In the genomic region with DNA sequence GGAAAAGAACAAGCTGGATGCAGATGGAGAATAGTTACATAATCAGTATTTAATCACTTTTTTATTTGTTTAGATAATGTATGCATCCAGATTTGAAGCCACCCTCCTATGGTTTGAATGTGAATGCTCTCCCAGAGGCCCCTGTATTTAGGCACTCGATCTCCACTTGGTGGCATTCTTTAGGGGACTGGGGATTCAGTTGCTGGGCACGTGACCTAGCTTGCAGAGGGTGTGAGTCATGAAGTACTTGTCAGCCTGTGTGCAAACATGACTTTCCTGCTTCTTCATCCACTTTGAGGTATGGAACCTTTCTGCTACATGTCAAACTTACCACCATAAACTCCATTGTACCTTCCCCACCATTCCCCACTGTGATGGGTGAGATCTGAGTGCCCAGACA, we compare ENCODE assay signal across 30 mouse cellular contexts.
A peak's percentile ranks its signal among the peaks of the same experiment; 100 is the strongest.
DNase-seq lines count a peak whose midpoint lies in the region; ATAC-seq lines count a peak whose summit lies in the region.
"Had no signal": no experiment of that assay in that cellular context is flagged by ENCODE, and none has a peak within 500 bp of the region (broad histone marks: within the 10 kb centered on the region; RNA-seq: fewer than 3 reads in every experiment).

No protein-coding gene starts in this region.

- H3K4me3 ChIP-seq in lung, embryonic 16.5 days (ENCODE audit: low read length), result no peak overlapping the region
- H3K4me3 ChIP-seq: embryonic facial prominence, embryonic 10.5 days; embryonic facial prominence, embryonic 13.5 days; erythroblast, embryonic 14.5 days; forebrain, embryonic 10.5 days; forebrain, embryonic 13.5 days; heart, adult 2 months; heart, embryonic 10.5 days; heart, embryonic 13.5 days; hindbrain, embryonic 12.5 days; hindbrain, embryonic 15.5 days had no signal

- peak; percentile 45 for DNase-seq in heart, adult 11 months
- DNase-seq in heart, postnatal 4 days, result no peak
- DNase-seq in lung, postnatal 14 days, result no peak
- peak; percentile 7 for DNase-seq in 416B (ENCODE audit: low read depth)
- peak; percentile 14 for DNase-seq in brain, adult 2 months (ENCODE audit: low read depth, low spot score)
- no peak for DNase-seq in Muller cell, postnatal 12 days (ENCODE audit: inconsistent ontology term)
- no peak for DNase-seq in left cerebral cortex, postnatal 14 days (ENCODE audit: low spot score in 2 of 2)
- DNase-seq: adrenal gland, adult 8-10 months; B cell, adult 2 months; cerebellum, adult 11-12 months; cerebellum, adult 8-10 months; cerebellum, postnatal 10 days; cerebellum, postnatal 36 days; embryo, embryonic 11 days; gastrocnemius, postnatal 25 days; heart, adult 2 months; heart, postnatal 14 days had no signal

- H3K4me2 ChIP-seq in lung, embryonic 16.5 days (ENCODE audit: low read depth, low read length), result no peak overlapping the region
- H3K4me2 ChIP-seq: embryonic facial prominence, embryonic 13.5 days; forebrain, embryonic 13.5 days; heart, embryonic 13.5 days; hindbrain, embryonic 12.5 days; hindbrain, embryonic 15.5 days had no signal

- ATAC-seq in lung, embryonic 16.5 days (ENCODE audit: low read depth), result peak; percentile 51
- ATAC-seq: activated CD4-positive, CD25-positive, alpha-beta regulatory T cell, adult 4 months; CD4-positive, CD25-positive, alpha-beta regulatory T cell, adult 4 months; forebrain, embryonic 13.5 days; forebrain, embryonic 16.5 days had no signal

- no peaks in the 10 kb centered on the region for H3K36me3 ChIP-seq in lung, embryonic 16.5 days (ENCODE audit: control insufficient read depth, insufficient read depth, low read length)
- H3K36me3 ChIP-seq: embryonic facial prominence, embryonic 10.5 days; embryonic facial prominence, embryonic 13.5 days; forebrain, embryonic 10.5 days; heart, embryonic 10.5 days; heart, embryonic 13.5 days; hindbrain, embryonic 12.5 days; hindbrain, embryonic 15.5 days had no signal

- intact Hi-C loops in left cerebral cortex, postnatal 14 days (cut with DNase I), result no loop called here

- no peaks in the 10 kb centered on the region for H3K27me3 ChIP-seq in lung, embryonic 16.5 days (ENCODE audit: control insufficient read depth, insufficient read depth, low read depth, low read length)
- H3K27me3 ChIP-seq: embryonic facial prominence, embryonic 13.5 days; forebrain, embryonic 13.5 days; heart, embryonic 13.5 days; hindbrain, embryonic 12.5 days; hindbrain, embryonic 15.5 days had no signal

- 32% methylated on average over 2 of the region's 2 CpGs for WGBS in lung, embryonic 16.5 days

- peaks cover 4% of the 10 kb centered on the region; the same call in 1 of the 2 replicates for H3K4me1 ChIP-seq in lung, embryonic 16.5 days (replicated peaks; ENCODE audit: control insufficient read depth, insufficient read depth, low read length)
- H3K4me1 ChIP-seq: embryonic facial prominence, embryonic 10.5 days; embryonic facial prominence, embryonic 13.5 days; forebrain, embryonic 10.5 days; forebrain, embryonic 13.5 days; heart, embryonic 10.5 days; heart, embryonic 13.5 days; hindbrain, embryonic 12.5 days; hindbrain, embryonic 15.5 days had no signal

- H3K9me3 ChIP-seq in lung, embryonic 16.5 days (ENCODE audit: control insufficient read depth, low read length), result no peaks in the 10 kb centered on the region
- H3K9me3 ChIP-seq: embryonic facial prominence, embryonic 10.5 days; embryonic facial prominence, embryonic 13.5 days; forebrain, embryonic 10.5 days; forebrain, embryonic 13.5 days; heart, embryonic 10.5 days; heart, embryonic 13.5 days; hindbrain, embryonic 12.5 days; hindbrain, embryonic 15.5 days had no signal

- H3K9ac ChIP-seq in lung, embryonic 16.5 days (ENCODE audit: low read length), result no peak overlapping the region
- H3K9ac ChIP-seq: embryonic facial prominence, embryonic 13.5 days; forebrain, embryonic 13.5 days; heart, embryonic 13.5 days; hindbrain, embryonic 12.5 days; hindbrain, embryonic 15.5 days had no signal

- H3K27ac ChIP-seq in lung, embryonic 16.5 days (ENCODE audit: low read length), result no peak overlapping the region
- H3K27ac ChIP-seq: embryonic facial prominence, embryonic 10.5 days; embryonic facial prominence, embryonic 13.5 days; forebrain, embryonic 10.5 days; forebrain, embryonic 13.5 days; heart, adult 2 months; heart, embryonic 10.5 days; heart, embryonic 13.5 days; hindbrain, embryonic 12.5 days; hindbrain, embryonic 15.5 days had no signal

Comparison
In these comparisons a context has a peak if more than half of its experiments do, and no peak if none do; other contexts are left out.
1. DNase-seq: peak in heart, adult 11 months (single experiment), 416B (single experiment) and brain, adult 2 months (single experiment); none in heart, postnatal 4 days (single experiment), lung, postnatal 14 days (single experiment), Muller cell, postnatal 12 days (single experiment) and left cerebral cortex, postnatal 14 days (0 of 2).